Mouse (Mus musculus): ENCODE data around the gene Sgf29. TPM values are rescaled to one million over a fixed set of nuclear protein-coding genes. Genes with fewer than 3 reads are reported as not detected.

The Sgf29 gene
- polyA plus RNA-seq, 1 experiment from 2014 or later = 53.8 TPM

DNA sequence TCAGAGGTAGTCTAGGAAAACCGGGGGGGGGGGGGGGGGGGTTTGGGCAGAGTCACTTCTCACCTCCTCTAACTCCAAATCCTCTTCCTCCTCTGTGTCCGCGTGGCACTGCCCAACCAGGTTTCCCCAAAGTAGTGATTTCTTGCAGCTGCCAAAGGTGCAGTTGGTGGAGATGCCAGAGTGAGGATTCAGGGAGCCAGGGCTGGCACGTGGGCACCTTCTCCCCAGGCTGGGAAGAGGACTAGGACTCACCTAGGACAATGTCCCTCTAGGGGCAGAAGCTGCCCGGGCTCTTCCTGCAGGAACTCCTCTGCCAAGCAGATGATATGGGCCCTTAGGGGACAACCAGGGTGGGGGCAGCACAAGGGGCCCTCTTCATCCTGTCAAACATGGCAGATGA lies 42.6 kb downstream of the Sgf29 start:
- 75% methylated on average over 5 of the region's 5 CpGs for WGBS
- peaks cover 10% of the 10 kb centered on the region for H3K4me1 ChIP-seq
- no peak overlapping the region for H3K9ac ChIP-seq
- peaks cover 17% of the 10 kb centered on the region for H3K36me3 ChIP-seq
- no peaks in the 10 kb centered on the region for H3K27me3 ChIP-seq (replicated peaks)
- no peak overlapping the region for H3K4me2 ChIP-seq
- no peak overlapping the region for H3K27ac ChIP-seq
- H3K9me3 ChIP-seq = no peaks in the 10 kb centered on the region
- H3K4me3 ChIP-seq (replicated peaks) = no peak overlapping the region
- no peak for ATAC-seq (ENCODE audit: insufficient read depth, low FRiP score, low read depth)

GRCm38 (mm10) chr7:126692426-126692825 lies 43.3 kb downstream of the Sgf29 start:
- Histone ChIP-seq H3K36me3 (peaks cover 17% of the 10 kb centered on the region), H3K9me3 (no peaks in the 10 kb centered on the region), H3K4me1 (peaks cover 13% of the 10 kb centered on the region), H3K27me3 (replicated peaks) (no peaks in the 10 kb centered on the region), H3K9ac (no peak overlapping the region), H3K27ac (no peak overlapping the region), H3K4me2 (no peak overlapping the region), H3K4me3 (replicated peaks) (no peak overlapping the region)
- no peak for ATAC-seq (ENCODE audit: insufficient read depth, low FRiP score, low read depth)
- WGBS = 92% methylated on average over 26 of the region's 26 CpGs

DNA sequence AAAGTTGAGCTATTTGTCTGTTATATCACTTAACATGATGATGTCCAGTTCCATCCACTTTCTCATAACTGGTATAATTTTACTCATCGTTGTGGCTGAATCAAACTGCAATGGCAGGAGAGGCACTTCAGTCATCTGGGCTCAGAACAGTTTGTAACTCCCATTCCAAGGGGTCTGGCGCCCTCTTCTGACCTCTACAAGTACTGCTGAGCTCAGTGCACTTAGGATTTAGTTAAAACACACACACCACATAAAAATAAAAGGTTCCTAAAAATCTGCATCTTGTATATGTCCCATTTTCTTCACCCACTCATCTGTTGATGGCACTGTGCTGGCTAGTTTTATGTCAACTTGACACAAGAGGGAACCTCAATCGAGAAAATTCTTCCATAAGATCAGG lies 44.1 kb downstream of the Sgf29 start:
- no peak for ATAC-seq (ENCODE audit: insufficient read depth, low FRiP score, low read depth)
- H3K9me3 ChIP-seq = no peaks in the 10 kb centered on the region
- H3K27ac ChIP-seq = no peak overlapping the region
- no peak overlapping the region for H3K4me2 ChIP-seq
- no peak overlapping the region for H3K4me3 ChIP-seq (replicated peaks)
- WGBS = 31% methylated on average over 3 of the region's 3 CpGs
- peaks cover 13% of the 10 kb centered on the region for H3K4me1 ChIP-seq
- peaks cover 17% of the 10 kb centered on the region for H3K36me3 ChIP-seq
- H3K9ac ChIP-seq = no peak overlapping the region
- H3K27me3 ChIP-seq (replicated peaks) = no peaks in the 10 kb centered on the region

DNA sequence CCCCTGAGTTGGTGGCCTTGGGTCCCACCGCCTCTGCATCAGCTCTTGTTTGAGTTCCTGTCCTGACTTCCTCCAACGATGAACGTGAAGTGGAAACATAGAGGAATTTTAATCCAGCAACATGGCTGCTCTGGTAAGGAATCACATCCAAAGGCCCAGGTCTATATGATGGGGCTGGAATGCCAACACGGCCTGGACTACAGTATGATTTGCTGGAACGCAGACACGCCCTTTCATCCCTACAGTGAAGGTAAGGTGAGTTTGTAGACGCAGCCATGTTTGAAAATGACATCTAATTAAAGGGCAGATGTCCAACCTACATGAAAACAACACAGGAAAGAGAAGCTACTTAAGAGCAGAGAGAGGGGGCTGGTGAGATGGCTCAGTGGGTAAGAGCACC lies 44.7 kb downstream of the Sgf29 start:
- 74% methylated on average over 7 of the region's 7 CpGs for WGBS
- peaks cover 17% of the 10 kb centered on the region for H3K36me3 ChIP-seq
- H3K4me1 ChIP-seq = peaks cover 13% of the 10 kb centered on the region
- no peak overlapping the region for H3K9ac ChIP-seq
- no peak overlapping the region for H3K4me3 ChIP-seq (replicated peaks)
- H3K27ac ChIP-seq = no peak overlapping the region
- H3K4me2 ChIP-seq = 0 out of 2 replicates have a peak overlapping the region, but pooled peaks have one; percentile 2
- H3K9me3 ChIP-seq = no peaks in the 10 kb centered on the region
- H3K27me3 ChIP-seq (replicated peaks) = no peaks in the 10 kb centered on the region
- no peak for ATAC-seq (ENCODE audit: insufficient read depth, low FRiP score, low read depth)

GRCm38 (mm10) chr7:126694441-126695051 lies 45.4 kb downstream of the Sgf29 start:
- 40% methylated on average over 10 of the region's 10 CpGs for WGBS
- Histone ChIP-seq H3K4me2 (peak overlapping the region; percentile 73), H3K4me3 (replicated peaks) (peak overlapping the region; percentile 93), H3K9ac (no peak overlapping the region), H3K27ac (no peak overlapping the region; the same call in 1 of the 2 replicates), H3K36me3 (peaks cover 17% of the 10 kb centered on the region), H3K9me3 (no peaks in the 10 kb centered on the region), H3K27me3 (replicated peaks) (no peaks in the 10 kb centered on the region), H3K4me1 (peaks cover 13% of the 10 kb centered on the region)
- ATAC-seq (ENCODE audit: insufficient read depth, low FRiP score, low read depth) = no peak

DNA sequence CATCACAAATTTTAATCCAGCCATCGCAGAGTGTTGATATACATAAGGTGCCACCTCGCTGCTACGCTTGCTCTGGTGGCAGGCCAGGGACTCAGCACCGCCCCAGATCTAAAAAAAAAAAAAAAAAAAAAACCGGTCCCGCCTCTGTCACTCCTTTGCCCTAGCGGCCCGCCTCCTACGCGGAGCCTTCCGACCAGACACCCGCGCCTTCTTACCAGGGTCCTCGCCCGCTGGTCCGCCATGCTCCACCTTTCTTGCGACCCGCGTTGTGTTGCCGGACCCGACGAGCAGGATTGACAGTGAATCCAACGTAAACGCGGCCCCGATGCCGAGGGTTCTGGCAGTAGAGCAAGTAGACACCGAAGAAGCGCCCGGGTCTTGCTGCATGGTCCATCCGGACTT lies 46.1 kb downstream of the Sgf29 start, which contains the start of gene Bola2:
Gene Bola2, plus strand, starts transcription at position 192 of the 402 bp plus-strand sequence.
- peaks cover 17% of the 10 kb centered on the region for H3K36me3 ChIP-seq
- peak within 1 kb of the TSS; percentile 98 for H3K27ac ChIP-seq
- H3K27me3 ChIP-seq (replicated peaks) = no peaks in the 10 kb centered on the region
- peak within 1 kb of the TSS; percentile 95 for H3K4me2 ChIP-seq
- peak within 1 kb of the TSS; percentile 93 for H3K4me3 ChIP-seq (replicated peaks)
- under 1% methylated on average over 31 of the region's 31 CpGs for WGBS
- no peaks in the 10 kb centered on the region for H3K9me3 ChIP-seq
- peaks cover 13% of the 10 kb centered on the region for H3K4me1 ChIP-seq
- ATAC-seq (ENCODE audit: insufficient read depth, low FRiP score, low read depth) = peak; percentile 63; the same call in 1 of the 2 replicates
- peak within 1 kb of the TSS; percentile 87 for H3K9ac ChIP-seq

DNA sequence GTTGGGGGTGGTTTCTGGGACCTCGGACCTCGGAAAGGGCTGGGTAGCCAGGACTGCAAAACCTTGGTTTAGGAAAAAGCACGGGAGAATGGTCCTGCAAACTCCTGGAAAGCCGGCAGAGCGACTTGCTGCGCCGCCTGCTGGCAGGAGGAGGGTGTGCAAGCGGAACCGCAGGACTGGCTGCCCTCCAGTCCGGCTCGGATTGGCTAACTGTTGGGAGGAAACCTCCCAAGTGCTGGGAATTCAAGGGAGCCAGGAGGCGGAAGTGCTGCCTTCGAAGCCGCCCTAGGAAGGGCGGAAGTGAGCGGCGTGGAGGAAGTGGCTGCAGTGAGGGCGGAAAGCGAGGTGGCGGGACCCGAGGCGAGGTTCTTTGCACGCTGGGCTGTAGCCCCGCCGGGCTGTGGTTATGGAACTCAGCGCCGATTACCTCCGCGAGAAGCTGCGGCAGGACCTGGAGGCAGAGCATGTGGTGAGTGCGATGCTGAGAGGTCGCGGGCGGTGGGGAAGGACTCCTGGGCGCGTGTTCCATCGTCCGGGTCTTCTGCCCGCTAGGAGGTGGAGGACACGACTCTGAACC lies 46.6 kb downstream of the Sgf29 start, which contains the start of gene Slx1b:
Gene Slx1b, minus strand, starts transcription at position 154 of the 577 bp plus-strand sequence.
- peak; percentile 97 for ATAC-seq (ENCODE audit: insufficient read depth, low FRiP score, low read depth)
- H3K36me3 ChIP-seq = peaks cover 15% of the 10 kb centered on the region
- peak within 1 kb of the TSS; percentile 98 for H3K27ac ChIP-seq
- peak within 1 kb of the TSS; percentile 95 for H3K4me2 ChIP-seq
- H3K9ac ChIP-seq = peak within 1 kb of the TSS; percentile 87
- under 1% methylated on average over 40 of the region's 40 CpGs for WGBS
- no peaks in the 10 kb centered on the region for H3K9me3 ChIP-seq
- H3K4me3 ChIP-seq (replicated peaks) = peak within 1 kb of the TSS; percentile 93
- H3K27me3 ChIP-seq (replicated peaks) = no peaks in the 10 kb centered on the region
- H3K4me1 ChIP-seq = peaks cover 13% of the 10 kb centered on the region

GRCm38 (mm10) chr7:126696303-126696702 lies 47.2 kb downstream of the Sgf29 start:
- H3K9me3 ChIP-seq = no peaks in the 10 kb centered on the region
- peak overlapping the region; percentile 62; the same call in 1 of the 2 replicates for H3K27ac ChIP-seq
- H3K36me3 ChIP-seq = peaks cover 9% of the 10 kb centered on the region
- ATAC-seq (ENCODE audit: insufficient read depth, low FRiP score, low read depth) = no peak
- peaks cover 15% of the 10 kb centered on the region for H3K4me1 ChIP-seq
- peak overlapping the region; percentile 93 for H3K4me3 ChIP-seq (replicated peaks)
- H3K4me2 ChIP-seq = peak overlapping the region; percentile 95
- H3K9ac ChIP-seq = peak overlapping the region; percentile 87
- no peaks in the 10 kb centered on the region for H3K27me3 ChIP-seq (replicated peaks)
- WGBS = 3% methylated on average over 17 of the region's 17 CpGs

- Histone ChIP-seq H3K4me1 (peaks cover 15% of the 10 kb centered on the region), H3K27me3 (replicated peaks) (no peaks in the 10 kb centered on the region), H3K4me3 (replicated peaks) (peak overlapping the region; percentile 93), H3K4me2 (peak overlapping the region; percentile 95), H3K9me3 (no peaks in the 10 kb centered on the region), H3K27ac (no peak overlapping the region), H3K9ac (peak overlapping the region; percentile 87; the same call in 1 of the 2 replicates), H3K36me3 (peaks cover 5% of the 10 kb centered on the region)
- no peak for ATAC-seq (ENCODE audit: insufficient read depth, low FRiP score, low read depth)
- WGBS = 78% methylated on average over 3 of the region's 3 CpGs
Measured at GRCm38 (mm10) chr7:126696886-126697285, 47.8 kb downstream of the Sgf29 start.

DNA sequence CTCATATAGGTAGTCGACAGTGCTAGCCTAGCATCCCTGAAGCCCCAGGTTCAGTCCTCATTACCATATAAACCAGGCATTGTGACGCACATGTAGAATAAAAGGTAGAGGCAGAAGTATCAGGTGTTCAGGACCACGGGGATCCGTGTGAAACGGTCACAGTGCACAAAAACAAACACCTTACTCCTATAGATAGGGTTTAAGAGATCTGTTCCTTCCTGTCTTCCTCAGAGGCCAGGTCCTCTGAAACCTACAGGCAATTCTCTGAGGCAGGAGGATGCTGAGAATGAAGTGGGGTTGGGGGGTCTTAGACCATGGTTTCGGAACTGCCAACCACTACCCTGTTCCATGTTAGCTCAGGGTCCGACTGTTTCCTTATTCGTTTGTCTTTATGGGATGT lies 48.7 kb downstream of the Sgf29 start:
- Histone ChIP-seq H3K27ac (no peak overlapping the region), H3K36me3 (no peaks in the 10 kb centered on the region), H3K4me3 (replicated peaks) (no peak overlapping the region), H3K4me1 (peaks cover 15% of the 10 kb centered on the region), H3K27me3 (replicated peaks) (no peaks in the 10 kb centered on the region), H3K9me3 (no peaks in the 10 kb centered on the region), H3K4me2 (no peak overlapping the region), H3K9ac (no peak overlapping the region)
- WGBS = 92% methylated on average over 8 of the region's 8 CpGs
- ATAC-seq (ENCODE audit: insufficient read depth, low FRiP score, low read depth) = no peak

GRCm38 (mm10) chr7:126700063-126701015 lies 51.2 kb downstream of the Sgf29 start:
- Histone ChIP-seq H3K27me3 (replicated peaks) (peaks cover 14% of the 10 kb centered on the region; the same call in 1 of the 2 replicates), H3K4me2 (no peak overlapping the region), H3K9ac (no peak overlapping the region), H3K9me3 (no peaks in the 10 kb centered on the region), H3K27ac (no peak overlapping the region), H3K36me3 (no peaks in the 10 kb centered on the region), H3K4me3 (replicated peaks) (no peak overlapping the region), H3K4me1 (peaks cover 24% of the 10 kb centered on the region)
- 79% methylated on average over 25 of the region's 25 CpGs for WGBS
- no peak for ATAC-seq (ENCODE audit: insufficient read depth, low FRiP score, low read depth)

Measured in stomach, embryonic 15.5 days (tissue).